Mouse (Mus musculus) cerebellum, postnatal 14 days (tissue): ENCODE results near the gene Gm10053.

Experiments used
- DNase-seq, 2 experiments: peaks; one replicate each; pipeline ENCODE4 v3.0.0; 2021; ENCODE audit warnings: mixed read lengths in 2 of 2

Gene Gm10053

GRCm38 (mm10) chr19:24899578-24900544 lies 24.4 kb downstream of the Gm10053 start:
- peak; percentile 19 to 24 for DNase-seq

- DNase-seq: no peak
These were observed 25.2 kb downstream of the Gm10053 start, which contains the start of gene Foxd4 for GRCm38 (mm10) chr19:24900581-24901220. Foxd4 (minus strand) TSS chr19:24901197.

- no peak for DNase-seq
These were observed 26.2 kb downstream of the Gm10053 start for GRCm38 (mm10) chr19:24901666-24902065.

GRCm38 (mm10) chr19:24902256-24902655 lies 26.8 kb downstream of the Gm10053 start:
- DNase-seq: no peak

GRCm38 (mm10) chr19:24902821-24903220 lies 27.3 kb downstream of the Gm10053 start:
- DNase-seq: no peak

- DNase-seq: no peak
These were observed 32.2 kb downstream of the Gm10053 start for GRCm38 (mm10) chr19:24907655-24908054.

- no peak for DNase-seq
These were observed 33.1 kb downstream of the Gm10053 start for GRCm38 (mm10) chr19:24908385-24909155.

- no peak for DNase-seq
These were observed 45.4 kb downstream of the Gm10053 start for GRCm38 (mm10) chr19:24920866-24921265.
